Mouse (Mus musculus) kidney, embryonic 16.5 days (tissue): Measurements from ENCODE around the gene Jtb. TPM values are rescaled to one million over a fixed set of nuclear protein-coding genes. Genes with fewer than 3 reads are reported as not detected.

Experiments
- ATAC-seq: fragments of 200-750 bp; cut with Nextera tagmentation; 2 replicates; pipeline ENCODE4 v1.8.0; 2017; ENCODE audit warnings: moderate TSS enrichment; ENCODE audit not compliant: low FRiP score, low TSS enrichment
- H3K27ac ChIP-seq: fragments of 300-500 bp; sonication (generic); 2 replicates; pipeline ENCODE4 v1.5.1; 2014; ENCODE audit warnings: low read length
- H3K27me3 ChIP-seq: fragments of 300-500 bp; sonication (generic); 2 replicates; pipeline ENCODE4 v1.6.1; 2014; ENCODE audit warnings: low read length, control low read depth, mixed read lengths; ENCODE audit not compliant: insufficient read depth
- H3K36me3 ChIP-seq: fragments of 300-500 bp; sonication (generic); 2 replicates; pipeline ENCODE4 v1.6.1; 2014; ENCODE audit warnings: low read length, control low read depth, mixed read lengths; ENCODE audit not compliant: insufficient read depth
- H3K4me1 ChIP-seq: fragments of 300-500 bp; sonication (generic); 2 replicates; pipeline ENCODE4 v1.6.1; 2014; ENCODE audit warnings: low read length, control low read depth, mixed read lengths; ENCODE audit not compliant: insufficient read depth
- H3K4me2 ChIP-seq: fragments of 300-500 bp; sonication (generic); replicated peaks from 2 replicates; pipeline ENCODE4 v1.6.1; 2014; ENCODE audit warnings: low read depth, low read length
- H3K4me3 ChIP-seq: fragments of 300-500 bp; sonication (generic); 2 replicates; pipeline ENCODE4 v1.5.1; 2014; ENCODE audit warnings: mild to moderate bottlenecking, low read length
- H3K9ac ChIP-seq: fragments of 300-500 bp; sonication (generic); replicated peaks from 2 replicates; pipeline ENCODE4 v1.6.1; 2014; ENCODE audit warnings: low read length
- H3K9me3 ChIP-seq: fragments of 300-500 bp; sonication (generic); 2 replicates; pipeline ENCODE4 v1.6.1; 2016; ENCODE audit warnings: low read length, control low read depth
- WGBS: fragments of 180-500 bp; shearing (Covaris S2); extraction: QIAGEN DNeasy Blood & Tissue Kit; methylation state at CpG from one replicate; pipeline ENCODE4 v1.1.7; 2014; 5-methylcytosine and 5-hydroxymethylcytosine counted together
- polyA plus RNA-seq: library from polyadenylated mRNA; unstranded; fragments of >200 nt; fragmentation: Nextera tagmentation; extraction: Ambion mirVana; gene quantifications from 2 replicates; pipeline ENCODE4 v1.2.1, GENCODE M21; 2015

Jtb gene
- polyA plus RNA-seq, 1 experiment from 2014 or later: 105 TPM

DNA sequence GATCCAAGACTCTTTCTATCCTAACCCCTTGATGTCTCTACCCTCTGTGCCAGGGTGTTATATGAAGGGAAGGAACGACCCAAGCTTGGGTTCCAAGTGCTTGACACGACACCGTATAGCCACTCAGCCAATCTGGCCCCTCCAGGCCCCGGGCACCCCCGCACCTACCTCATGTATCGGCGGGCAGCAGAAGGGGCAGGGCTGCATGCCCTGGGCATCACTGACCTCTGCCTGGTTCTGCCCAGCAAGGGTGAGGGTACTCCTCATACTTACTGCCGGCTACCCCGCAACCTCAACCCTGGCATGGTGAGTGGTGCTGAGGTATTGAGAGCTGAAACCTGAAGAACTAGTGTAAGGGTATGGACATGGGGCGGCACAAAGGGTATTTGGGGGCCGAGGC is 36.8 kb downstream of the Jtb start:
- H3K4me3 ChIP-seq: no peak overlapping the region
- no peak overlapping the region for H3K4me2 ChIP-seq
- 94% methylated on average over 11 of the region's 11 CpGs for WGBS
- no peaks in the 10 kb centered on the region for H3K9me3 ChIP-seq
- peaks cover 17% of the 10 kb centered on the region for H3K4me1 ChIP-seq
- no peaks in the 10 kb centered on the region for H3K27me3 ChIP-seq
- no peak overlapping the region for H3K9ac ChIP-seq
- ATAC-seq: no peak
- H3K27ac ChIP-seq: no peak overlapping the region
- peaks cover 10% of the 10 kb centered on the region for H3K36me3 ChIP-seq

DNA sequence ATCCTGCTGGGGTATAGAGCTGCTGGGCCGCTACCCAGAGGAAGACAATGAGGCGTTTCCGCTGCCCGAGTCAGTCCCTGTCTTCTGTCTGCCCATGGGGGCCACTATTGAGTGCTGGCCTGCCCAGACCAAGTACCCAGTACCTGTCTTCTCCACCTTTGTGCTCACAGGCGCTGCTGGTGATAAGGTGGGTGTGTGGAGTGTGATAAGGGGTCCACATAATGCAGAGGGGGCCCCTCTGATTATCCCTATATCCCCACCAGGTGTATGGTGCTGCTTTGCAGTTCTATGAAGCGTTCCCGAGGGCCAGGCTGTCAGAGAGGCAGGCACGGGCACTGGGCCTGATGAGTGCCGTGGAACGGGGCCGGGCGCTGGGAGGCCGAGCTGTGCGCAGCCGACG is 37.6 kb downstream of the Jtb start:
- Histone ChIP-seq H3K36me3 (peaks cover 8% of the 10 kb centered on the region), H3K4me3 (no peak overlapping the region), H3K4me2 (no peak overlapping the region), H3K4me1 (peaks cover 17% of the 10 kb centered on the region), H3K27me3 (no peaks in the 10 kb centered on the region), H3K27ac (no peak overlapping the region), H3K9ac (no peak overlapping the region), H3K9me3 (no peaks in the 10 kb centered on the region)
- ATAC-seq: no peak
- whole genome bisulfite sequencing: 93% methylated on average over 16 of the region's 16 CpGs

DNA sequence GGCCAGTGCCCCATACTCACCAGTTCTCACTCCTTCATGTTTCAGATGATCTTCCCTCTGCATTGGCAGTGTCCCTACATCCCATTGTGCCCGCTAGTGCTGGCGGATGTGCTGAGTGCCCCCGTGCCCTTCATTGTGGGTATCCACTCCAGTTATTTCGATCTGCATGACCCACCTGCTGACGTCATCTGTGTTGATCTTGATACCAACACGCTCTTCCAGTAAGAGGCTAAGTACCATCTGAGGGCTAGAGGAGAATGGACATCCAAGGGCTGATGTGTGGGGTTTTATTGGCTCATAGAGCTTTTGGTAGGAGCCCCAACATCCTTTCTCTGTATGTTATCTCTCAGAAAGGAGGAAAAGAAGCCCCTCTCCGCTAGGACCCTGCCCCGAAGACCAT is 39.4 kb downstream of the Jtb start:
- no peak overlapping the region for H3K27ac ChIP-seq
- no peak overlapping the region for H3K9ac ChIP-seq
- WGBS: 97% methylated on average over 8 of the region's 8 CpGs
- no peak overlapping the region for H3K4me3 ChIP-seq
- peaks cover 8% of the 10 kb centered on the region for H3K36me3 ChIP-seq
- no peaks in the 10 kb centered on the region for H3K27me3 ChIP-seq
- peaks cover 14% of the 10 kb centered on the region; the same call in 1 of the 2 replicates for H3K4me1 ChIP-seq
- H3K9me3 ChIP-seq: no peaks in the 10 kb centered on the region
- H3K4me2 ChIP-seq: no peak overlapping the region
- no peak for ATAC-seq

DNA sequence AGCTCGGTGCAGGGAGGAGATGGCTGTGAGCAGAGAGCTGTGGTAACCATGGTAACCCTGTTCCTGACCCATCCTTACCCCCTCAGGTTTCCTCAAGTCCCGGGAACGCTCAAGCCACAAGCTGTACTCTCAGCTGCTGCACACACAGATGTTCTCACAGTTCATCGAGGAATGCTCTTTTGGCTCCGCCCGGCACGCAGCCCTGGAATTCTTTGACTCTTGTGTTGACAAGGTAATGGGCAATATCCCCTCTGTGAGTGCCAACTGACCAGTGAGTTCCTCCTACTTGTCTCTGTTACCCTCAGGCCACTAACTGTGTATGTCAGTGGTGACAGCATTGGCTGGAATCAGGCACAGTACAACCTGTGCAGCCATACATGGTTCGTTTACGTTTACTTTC is 40.8 kb downstream of the Jtb start:
- no peak overlapping the region for H3K4me3 ChIP-seq
- H3K27me3 ChIP-seq: no peaks in the 10 kb centered on the region
- H3K4me1 ChIP-seq: 0 out of 2 replicates have a peak, but pooled peaks cover under 1% of the 10 kb centered on the region
- no peaks in the 10 kb centered on the region for H3K9me3 ChIP-seq
- no peak for ATAC-seq
- H3K4me2 ChIP-seq: no peak overlapping the region
- WGBS: 72% methylated on average over 9 of the region's 9 CpGs
- H3K27ac ChIP-seq: no peak overlapping the region
- H3K36me3 ChIP-seq: peaks cover 14% of the 10 kb centered on the region
- no peak overlapping the region for H3K9ac ChIP-seq

DNA sequence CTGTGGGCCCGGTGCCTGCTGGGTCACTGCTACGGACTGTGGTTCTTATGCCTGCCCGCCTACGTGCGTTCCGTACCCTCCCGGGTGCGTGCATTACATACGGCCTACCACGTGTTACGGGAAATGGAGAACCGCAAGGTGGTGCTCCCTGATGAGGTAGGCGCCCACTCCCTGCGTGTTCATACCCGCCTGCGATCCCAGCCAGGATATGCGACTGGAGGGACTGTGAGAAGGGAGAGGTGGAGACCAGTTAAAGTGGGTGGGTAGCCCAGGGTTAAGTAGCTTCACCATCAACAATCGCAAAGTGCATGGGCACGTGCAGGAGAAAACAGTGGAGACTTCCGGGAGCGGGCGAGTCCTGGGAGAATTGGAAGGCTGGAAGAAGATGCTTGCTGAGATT is 42.5 kb downstream of the Jtb start:
- Histone ChIP-seq H3K4me3 (no peak overlapping the region), H3K27ac (no peak overlapping the region), H3K4me2 (no peak overlapping the region), H3K36me3 (peaks cover 14% of the 10 kb centered on the region), H3K4me1 (no peaks in the 10 kb centered on the region), H3K9ac (no peak overlapping the region), H3K9me3 (no peaks in the 10 kb centered on the region), H3K27me3 (no peaks in the 10 kb centered on the region)
- ATAC-seq: no peak; the same call in 1 of the 2 replicates
- WGBS: 95% methylated on average over 22 of the region's 22 CpGs

DNA sequence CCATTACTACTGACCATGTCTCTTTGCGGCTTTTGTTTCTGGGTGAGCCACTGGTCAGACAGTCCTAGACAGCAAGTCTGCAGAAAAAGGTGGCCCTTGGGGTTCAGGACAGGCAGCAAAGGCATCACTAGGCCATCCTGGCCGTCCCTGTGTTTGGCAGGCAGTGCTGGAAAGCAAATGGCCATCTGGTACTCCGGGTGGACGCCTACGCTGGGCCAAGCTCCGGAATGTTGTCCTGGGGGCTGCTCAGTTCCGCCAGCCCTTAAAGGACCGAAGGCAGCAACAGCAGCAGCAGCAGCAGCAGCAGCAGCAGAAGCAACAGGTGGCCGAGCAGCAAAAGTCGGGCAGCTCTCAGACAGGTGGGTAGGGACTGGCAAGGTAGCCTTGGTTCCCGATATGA is 43.9 kb downstream of the Jtb start:
- Histone ChIP-seq H3K4me1 (no peaks in the 10 kb centered on the region), H3K4me2 (no peak overlapping the region), H3K36me3 (peaks cover 22% of the 10 kb centered on the region), H3K27me3 (no peaks in the 10 kb centered on the region), H3K9ac (no peak overlapping the region), H3K9me3 (no peaks in the 10 kb centered on the region), H3K27ac (no peak overlapping the region), H3K4me3 (no peak overlapping the region)
- 88% methylated on average over 11 of the region's 11 CpGs for WGBS
- no peak for ATAC-seq

DNA sequence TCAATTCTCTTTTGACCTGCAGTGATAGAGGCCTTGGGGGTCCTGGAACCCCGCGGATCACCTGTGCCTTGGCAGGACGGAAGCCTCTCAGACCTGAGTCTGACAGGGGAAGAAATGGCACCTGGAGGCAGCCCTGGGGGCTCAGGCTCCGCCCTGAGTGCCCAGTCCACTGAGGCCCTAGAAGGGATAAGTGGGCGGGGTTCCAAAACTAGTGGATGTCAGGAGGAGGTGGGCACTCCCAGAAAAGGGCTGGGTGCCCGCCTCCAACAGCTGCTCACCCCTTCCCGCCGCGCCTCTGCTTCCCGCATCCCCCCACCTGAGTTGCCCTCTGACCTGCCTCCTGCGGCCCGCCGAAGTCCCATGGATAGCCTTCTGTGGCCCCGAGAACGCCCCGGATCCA is 45.5 kb downstream of the Jtb start:
- no peaks in the 10 kb centered on the region for H3K4me1 ChIP-seq
- no peaks in the 10 kb centered on the region for H3K9me3 ChIP-seq
- no peaks in the 10 kb centered on the region for H3K27me3 ChIP-seq
- H3K36me3 ChIP-seq: peaks cover 22% of the 10 kb centered on the region
- no peak overlapping the region for H3K9ac ChIP-seq
- H3K4me2 ChIP-seq: no peak overlapping the region
- no peak overlapping the region for H3K4me3 ChIP-seq
- no peak for ATAC-seq
- no peak overlapping the region for H3K27ac ChIP-seq
- 47% methylated on average over 15 of the region's 16 CpGs for WGBS

DNA sequence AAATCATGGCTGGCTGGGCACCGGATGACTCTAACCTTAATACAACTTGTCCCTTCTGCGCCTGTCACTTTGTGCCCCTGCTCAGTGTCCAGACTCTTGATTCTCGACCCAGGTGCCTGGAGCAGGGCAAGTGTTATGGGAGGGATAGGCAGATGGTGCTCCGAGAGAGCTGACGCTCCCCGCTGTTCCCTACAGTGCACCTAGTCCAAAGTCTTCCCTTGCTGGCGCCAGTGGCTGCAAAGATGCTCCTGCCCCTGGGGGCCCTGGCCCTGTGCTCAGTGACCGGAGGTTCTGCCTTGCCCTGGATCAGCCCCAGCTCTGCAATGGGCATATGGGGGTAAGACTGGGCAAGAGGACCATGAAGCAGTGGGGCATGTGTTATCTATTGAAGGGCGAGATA is 46.4 kb downstream of the Jtb start:
- H3K4me1 ChIP-seq: no peaks in the 10 kb centered on the region
- no peak for ATAC-seq
- WGBS: 92% methylated on average over 9 of the region's 9 CpGs
- H3K36me3 ChIP-seq: peaks cover 19% of the 10 kb centered on the region
- H3K9ac ChIP-seq: no peak overlapping the region
- no peaks in the 10 kb centered on the region for H3K9me3 ChIP-seq
- H3K27ac ChIP-seq: no peak overlapping the region
- H3K4me3 ChIP-seq: no peak overlapping the region
- H3K27me3 ChIP-seq: no peaks in the 10 kb centered on the region
- no peak overlapping the region for H3K4me2 ChIP-seq

DNA sequence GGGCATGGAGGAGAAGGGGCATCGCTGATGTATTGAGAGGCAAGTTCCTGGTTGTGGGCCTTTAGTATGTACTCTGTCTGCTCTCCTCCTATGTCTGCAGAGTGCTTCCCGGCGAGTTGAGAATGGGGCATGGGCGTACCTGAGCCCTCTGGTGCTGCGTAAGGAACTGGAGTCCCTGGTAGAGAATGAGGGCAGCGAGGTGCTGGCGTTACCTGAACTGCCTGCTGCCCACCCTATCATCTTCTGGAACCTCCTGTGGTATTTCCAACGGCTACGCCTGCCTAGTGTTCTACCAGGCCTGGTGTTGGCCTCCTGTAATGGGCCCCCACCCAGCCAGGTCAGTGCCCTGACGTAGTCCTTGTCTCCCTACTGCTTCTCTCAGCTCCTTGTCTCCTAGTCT is 46.8 kb downstream of the Jtb start:
- Histone ChIP-seq H3K36me3 (peaks cover 17% of the 10 kb centered on the region), H3K9me3 (no peaks in the 10 kb centered on the region), H3K27ac (no peak overlapping the region), H3K4me3 (no peak overlapping the region), H3K4me2 (no peak overlapping the region), H3K27me3 (no peaks in the 10 kb centered on the region), H3K4me1 (no peaks in the 10 kb centered on the region), H3K9ac (no peak overlapping the region)
- WGBS: 97% methylated on average over 10 of the region's 10 CpGs
- ATAC-seq: no peak

DNA sequence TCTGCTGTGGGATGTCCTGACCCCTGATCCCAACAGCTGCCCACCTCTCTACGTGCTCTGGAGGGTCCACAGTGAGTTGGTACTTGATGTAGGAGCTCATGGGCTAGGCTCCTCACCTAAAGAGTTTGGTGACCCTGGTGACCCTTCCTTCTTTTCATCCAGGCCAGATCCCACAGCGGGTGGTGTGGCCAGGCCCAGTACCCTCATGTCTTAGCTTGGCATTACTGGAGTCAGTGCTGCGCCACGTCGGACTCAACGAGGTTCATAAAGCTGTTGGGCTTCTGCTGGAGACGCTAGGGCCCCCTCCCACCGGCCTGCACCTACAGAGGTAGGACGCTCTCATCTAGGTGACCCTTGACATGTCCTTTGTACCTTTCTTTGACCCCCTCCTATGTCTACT is 47.8 kb downstream of the Jtb start:
- WGBS: 95% methylated on average over 9 of the region's 9 CpGs
- Histone ChIP-seq H3K36me3 (peaks cover 13% of the 10 kb centered on the region), H3K9ac (no peak overlapping the region), H3K9me3 (no peaks in the 10 kb centered on the region), H3K4me1 (no peaks in the 10 kb centered on the region), H3K27me3 (no peaks in the 10 kb centered on the region), H3K27ac (no peak overlapping the region), H3K4me3 (no peak overlapping the region), H3K4me2 (no peak overlapping the region)
- no peak for ATAC-seq

DNA sequence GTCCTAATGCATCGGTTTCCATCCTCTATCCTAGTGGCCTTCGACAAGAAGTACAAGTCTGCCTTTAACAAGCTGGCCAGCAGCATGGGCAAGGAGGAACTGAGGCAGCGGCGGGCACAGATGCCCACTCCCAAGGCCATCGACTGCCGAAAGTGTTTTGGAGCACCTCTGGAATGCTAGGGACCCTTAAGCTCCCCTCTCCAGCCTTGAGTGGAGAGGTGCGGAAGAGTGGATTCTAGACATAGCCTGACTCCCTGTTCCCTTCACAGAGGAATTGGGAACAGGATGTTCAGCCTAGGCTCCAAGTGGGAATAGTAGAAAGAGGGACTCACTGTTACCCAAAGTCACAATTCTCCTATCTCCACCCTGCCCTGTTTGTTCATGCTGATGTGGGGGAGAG is 48.3 kb downstream of the Jtb start:
- no peaks in the 10 kb centered on the region for H3K4me1 ChIP-seq
- ATAC-seq: no peak
- H3K9me3 ChIP-seq: no peaks in the 10 kb centered on the region
- no peak overlapping the region for H3K4me3 ChIP-seq
- H3K9ac ChIP-seq: no peak overlapping the region
- 96% methylated on average over 7 of the region's 7 CpGs for WGBS
- no peaks in the 10 kb centered on the region for H3K27me3 ChIP-seq
- H3K4me2 ChIP-seq: no peak overlapping the region
- H3K27ac ChIP-seq: no peak overlapping the region
- peaks cover 13% of the 10 kb centered on the region for H3K36me3 ChIP-seq
